Mouse (Mus musculus) limb, embryonic 15.5 days (tissue): ENCODE results near the gene Glmp. TPM values are rescaled to one million over a fixed set of nuclear protein-coding genes. Genes with fewer than 3 reads are reported as not detected.

ENCODE experiments used
- ATAC-seq: fragments of 200-750 bp; cut with Nextera tagmentation; 2 replicates; pipeline ENCODE4 v1.8.0; 2017; ENCODE audit warnings: low read depth, moderate TSS enrichment; ENCODE audit not compliant: insufficient number of reproducible peaks, low FRiP score, low TSS enrichment
- H3K27ac ChIP-seq: fragments of 300-500 bp; sonication (generic); 2 replicates; pipeline ENCODE4 v1.5.1; 2015; ENCODE audit warnings: moderate library complexity, mild to moderate bottlenecking, inconsistent platforms
- H3K27me3 ChIP-seq: fragments of 300-500 bp; sonication (generic); 2 replicates; pipeline ENCODE4 v1.6.1; 2015; ENCODE audit warnings: inconsistent platforms
- H3K36me3 ChIP-seq: fragments of 300-500 bp; sonication (generic); 2 replicates; pipeline ENCODE4 v1.6.1; 2015; ENCODE audit warnings: inconsistent platforms
- H3K4me1 ChIP-seq: fragments of 300-500 bp; sonication (generic); 2 replicates; pipeline ENCODE4 v1.6.1; 2015; ENCODE audit warnings: inconsistent platforms
- H3K4me2 ChIP-seq: fragments of 300-500 bp; sonication (generic); 2 replicates; pipeline ENCODE4 v1.6.1; 2015; ENCODE audit warnings: mild to moderate bottlenecking, inconsistent platforms
- H3K4me3 ChIP-seq: fragments of 300-500 bp; sonication (generic); 2 replicates; pipeline ENCODE4 v1.5.1; 2015; ENCODE audit warnings: mild to moderate bottlenecking, inconsistent platforms
- H3K9ac ChIP-seq: fragments of 300-500 bp; sonication (generic); 2 replicates; pipeline ENCODE4 v1.6.1; 2015; ENCODE audit warnings: inconsistent platforms
- H3K9me3 ChIP-seq: fragments of 300-500 bp; sonication (generic); 2 replicates; pipeline ENCODE4 v1.6.1; 2016; ENCODE audit warnings: inconsistent platforms
- WGBS: fragments of 180-500 bp; shearing (Covaris S2); methylation state at CpG from one replicate; pipeline ENCODE4 v1.1.7; 2015; 5-methylcytosine and 5-hydroxymethylcytosine counted together
- polyA plus RNA-seq: library from polyadenylated mRNA; unstranded; fragments of >200 nt; fragmentation: Nextera tagmentation; extraction: Ambion mirVana; gene quantifications from 2 replicates; pipeline ENCODE4 v1.2.1, GENCODE M21; 2015

Gene Glmp
- polyA plus RNA-seq, 1 experiment from 2014 or later = 199 TPM

GRCm38 (mm10) chr3:88337367-88338020 lies 12.7 kb downstream of the Glmp start:
- Histone ChIP-seq H3K4me3 (peak overlapping the region; percentile 85), H3K27ac (peak overlapping the region; percentile 38), H3K9ac (no peak overlapping the region), H3K4me2 (no peak overlapping the region), H3K4me1 (peaks cover 28% of the 10 kb centered on the region), H3K27me3 (no peaks in the 10 kb centered on the region), H3K9me3 (no peaks in the 10 kb centered on the region), H3K36me3 (peaks cover 10% of the 10 kb centered on the region)
- WGBS = 72% methylated on average over 11 of the region's 11 CpGs
- no peak for ATAC-seq

- WGBS = 90% methylated on average over 7 of the region's 7 CpGs
- H3K4me2 ChIP-seq = no peak overlapping the region
- H3K36me3 ChIP-seq = peaks cover 18% of the 10 kb centered on the region
- H3K4me3 ChIP-seq = no peak overlapping the region
- no peaks in the 10 kb centered on the region for H3K27me3 ChIP-seq
- peaks cover 28% of the 10 kb centered on the region for H3K4me1 ChIP-seq
- H3K27ac ChIP-seq = no peak overlapping the region
- ATAC-seq = no peak
- H3K9me3 ChIP-seq = no peaks in the 10 kb centered on the region
- no peak overlapping the region for H3K9ac ChIP-seq
Measured at GRCm38 (mm10) chr3:88338316-88338715, 13.5 kb downstream of the Glmp start.

DNA sequence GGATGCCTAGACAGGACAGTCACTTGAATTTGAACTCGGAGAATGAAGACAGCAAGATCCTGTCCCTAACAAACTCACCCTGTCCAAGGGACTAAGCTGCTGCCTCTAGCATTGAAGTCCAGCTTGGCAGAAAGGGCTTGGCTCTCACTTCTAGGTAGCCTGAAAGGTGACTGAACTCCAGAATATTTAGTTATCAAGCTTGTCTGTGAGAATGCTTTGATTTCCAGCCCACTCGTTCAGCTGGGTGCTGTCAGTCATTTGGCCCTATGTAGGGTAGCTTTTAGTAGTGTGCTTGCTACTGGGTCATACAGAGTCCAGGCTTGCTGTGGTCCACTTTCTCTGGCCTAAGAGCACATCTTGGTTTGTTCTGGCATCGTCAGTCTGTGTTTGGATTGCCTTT lies 14.2 kb downstream of the Glmp start:
- ATAC-seq = no peak
- H3K9me3 ChIP-seq = no peaks in the 10 kb centered on the region
- 78% methylated on average over 3 of the region's 3 CpGs for WGBS

GRCm38 (mm10) chr3:88350732-88351131 lies 25.9 kb downstream of the Glmp start:
- no peak for ATAC-seq
- H3K4me3 ChIP-seq = no peak overlapping the region
- H3K36me3 ChIP-seq = peaks cover 98% of the 10 kb centered on the region
- no peak overlapping the region for H3K4me2 ChIP-seq
- H3K27ac ChIP-seq = no peak overlapping the region
- H3K27me3 ChIP-seq = no peaks in the 10 kb centered on the region
- 89% methylated on average over 13 of the region's 13 CpGs for WGBS
- H3K9me3 ChIP-seq = no peaks in the 10 kb centered on the region
- no peaks in the 10 kb centered on the region for H3K4me1 ChIP-seq
- H3K9ac ChIP-seq = no peak overlapping the region

More for the DNA sequence above, 14.2 kb downstream of the Glmp start:
- H3K36me3 ChIP-seq = peaks cover 25% of the 10 kb centered on the region
- no peak overlapping the region for H3K27ac ChIP-seq
- no peak overlapping the region for H3K4me3 ChIP-seq
- peaks cover 28% of the 10 kb centered on the region for H3K4me1 ChIP-seq
- no peak overlapping the region for H3K4me2 ChIP-seq
- H3K9ac ChIP-seq = no peak overlapping the region
- no peaks in the 10 kb centered on the region for H3K27me3 ChIP-seq

DNA sequence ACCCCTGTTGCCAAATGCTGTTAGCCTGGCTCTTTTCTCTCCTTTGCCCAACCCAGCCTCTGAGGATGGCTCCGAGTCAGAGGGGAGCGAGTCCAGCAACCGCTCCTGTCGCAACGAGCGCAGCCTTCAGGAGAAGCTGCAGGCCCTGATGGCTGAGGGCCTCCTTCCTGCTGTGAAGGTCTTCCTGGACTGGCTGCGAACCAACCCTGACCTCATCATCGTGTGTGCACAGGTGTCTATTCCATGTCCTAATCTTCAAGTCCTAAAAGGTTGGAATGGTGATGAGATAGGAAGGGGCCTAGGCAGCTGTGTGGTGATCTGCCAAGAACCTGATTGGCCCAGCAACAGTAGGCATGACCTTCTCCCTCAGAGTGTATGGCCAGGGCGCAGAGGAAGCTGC lies 28.1 kb downstream of the Glmp start:
- Histone ChIP-seq H3K36me3 (peaks cover 96% of the 10 kb centered on the region), H3K9ac (no peak overlapping the region), H3K27me3 (no peaks in the 10 kb centered on the region), H3K4me3 (no peak overlapping the region), H3K9me3 (no peaks in the 10 kb centered on the region), H3K4me2 (no peak overlapping the region), H3K4me1 (no peaks in the 10 kb centered on the region), H3K27ac (no peak overlapping the region)
- no peak for ATAC-seq
- 92% methylated on average over 9 of the region's 9 CpGs for WGBS

DNA sequence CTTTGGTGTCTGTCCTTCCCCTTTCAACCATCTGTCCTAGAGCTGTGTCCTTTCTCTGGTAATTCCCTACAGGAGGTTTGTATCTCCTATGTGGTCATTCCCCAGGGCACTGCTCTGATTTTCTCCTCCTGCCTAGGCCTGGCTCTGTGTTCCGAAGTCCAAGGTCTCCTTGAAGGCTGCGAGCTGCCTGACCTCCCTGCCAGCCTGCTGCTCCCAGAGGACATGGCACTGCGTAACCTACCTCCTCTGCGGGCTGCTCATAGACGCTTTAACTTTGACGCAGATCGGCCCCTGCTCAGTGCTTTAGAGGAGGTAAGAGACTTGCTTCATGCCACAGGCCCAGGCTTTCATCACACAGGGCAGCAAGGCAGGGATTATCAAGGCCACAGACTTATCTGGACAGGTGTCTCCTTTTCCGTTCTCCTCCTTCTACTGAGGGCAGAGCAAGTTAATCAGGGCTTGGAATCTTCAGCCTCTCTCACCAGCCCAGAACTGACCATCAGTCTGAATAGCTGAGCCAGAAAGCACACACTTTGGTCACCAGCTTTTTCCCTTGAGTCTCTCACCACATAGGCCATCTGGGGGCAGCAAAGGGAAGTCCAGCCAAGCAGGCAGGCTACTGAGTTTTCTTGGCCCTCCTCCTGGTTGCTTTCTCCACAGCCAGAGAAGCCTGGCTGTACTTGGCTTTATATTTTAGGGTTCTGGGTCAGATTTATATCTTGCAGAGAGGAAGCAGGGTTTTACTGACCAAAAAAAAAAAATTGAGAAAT lies 29.8 kb downstream of the Glmp start:
- WGBS = 94% methylated on average over 8 of the region's 8 CpGs
- Histone ChIP-seq H3K27me3 (no peaks in the 10 kb centered on the region), H3K4me1 (no peaks in the 10 kb centered on the region), H3K27ac (no peak overlapping the region), H3K9me3 (no peaks in the 10 kb centered on the region), H3K4me3 (no peak overlapping the region), H3K4me2 (no peak overlapping the region), H3K36me3 (peaks cover 98% of the 10 kb centered on the region), H3K9ac (no peak overlapping the region)
- no peak for ATAC-seq

- Histone ChIP-seq H3K27me3 (no peaks in the 10 kb centered on the region), H3K9me3 (no peaks in the 10 kb centered on the region), H3K4me3 (no peak overlapping the region), H3K27ac (no peak overlapping the region), H3K4me1 (peaks cover 3% of the 10 kb centered on the region), H3K9ac (no peak overlapping the region), H3K36me3 (peaks cover 76% of the 10 kb centered on the region), H3K4me2 (no peak overlapping the region)
- no peak for ATAC-seq
- WGBS = 80% methylated on average over 5 of the region's 5 CpGs
Measured at GRCm38 (mm10) chr3:88359584-88359983, 34.8 kb downstream of the Glmp start.

DNA sequence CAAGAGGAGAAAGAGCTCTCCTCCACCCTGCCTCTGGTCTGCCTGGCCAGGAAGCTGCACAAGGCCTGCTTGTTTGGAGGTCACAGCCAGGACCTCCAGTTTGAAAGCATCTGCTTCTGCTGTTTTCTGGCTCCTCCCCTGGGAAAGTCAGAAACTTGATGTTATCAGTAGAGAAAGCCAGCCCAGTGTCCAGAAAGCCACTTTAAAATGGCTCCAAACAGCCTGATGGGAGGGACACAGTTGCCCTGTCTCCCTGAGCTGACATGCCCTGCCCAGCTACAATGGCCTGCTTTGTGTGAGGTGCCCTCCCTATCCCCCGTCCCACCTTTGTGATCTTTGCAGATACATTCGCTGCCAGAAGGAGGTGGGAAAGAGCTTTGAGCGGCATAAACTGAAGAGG lies 35.2 kb downstream of the Glmp start:
- Histone ChIP-seq H3K9ac (no peak overlapping the region), H3K27me3 (peaks cover 4% of the 10 kb centered on the region; the same call in 1 of the 2 replicates), H3K27ac (no peak overlapping the region), H3K9me3 (no peaks in the 10 kb centered on the region), H3K36me3 (peaks cover 72% of the 10 kb centered on the region), H3K4me3 (no peak overlapping the region), H3K4me1 (peaks cover 8% of the 10 kb centered on the region), H3K4me2 (no peak overlapping the region)
- ATAC-seq = no peak
- 73% methylated on average over 3 of the region's 3 CpGs for WGBS

GRCm38 (mm10) chr3:88361096-88361495 lies 36.3 kb downstream of the Glmp start:
- WGBS = 66% methylated on average over 6 of the region's 6 CpGs
- no peak overlapping the region for H3K27ac ChIP-seq
- H3K9ac ChIP-seq = no peak overlapping the region
- H3K36me3 ChIP-seq = peaks cover 61% of the 10 kb centered on the region
- H3K4me2 ChIP-seq = no peak overlapping the region
- peaks cover 15% of the 10 kb centered on the region for H3K27me3 ChIP-seq
- peaks cover 11% of the 10 kb centered on the region for H3K4me1 ChIP-seq
- no peak for ATAC-seq
- H3K9me3 ChIP-seq = no peaks in the 10 kb centered on the region
- H3K4me3 ChIP-seq = no peak overlapping the region

DNA sequence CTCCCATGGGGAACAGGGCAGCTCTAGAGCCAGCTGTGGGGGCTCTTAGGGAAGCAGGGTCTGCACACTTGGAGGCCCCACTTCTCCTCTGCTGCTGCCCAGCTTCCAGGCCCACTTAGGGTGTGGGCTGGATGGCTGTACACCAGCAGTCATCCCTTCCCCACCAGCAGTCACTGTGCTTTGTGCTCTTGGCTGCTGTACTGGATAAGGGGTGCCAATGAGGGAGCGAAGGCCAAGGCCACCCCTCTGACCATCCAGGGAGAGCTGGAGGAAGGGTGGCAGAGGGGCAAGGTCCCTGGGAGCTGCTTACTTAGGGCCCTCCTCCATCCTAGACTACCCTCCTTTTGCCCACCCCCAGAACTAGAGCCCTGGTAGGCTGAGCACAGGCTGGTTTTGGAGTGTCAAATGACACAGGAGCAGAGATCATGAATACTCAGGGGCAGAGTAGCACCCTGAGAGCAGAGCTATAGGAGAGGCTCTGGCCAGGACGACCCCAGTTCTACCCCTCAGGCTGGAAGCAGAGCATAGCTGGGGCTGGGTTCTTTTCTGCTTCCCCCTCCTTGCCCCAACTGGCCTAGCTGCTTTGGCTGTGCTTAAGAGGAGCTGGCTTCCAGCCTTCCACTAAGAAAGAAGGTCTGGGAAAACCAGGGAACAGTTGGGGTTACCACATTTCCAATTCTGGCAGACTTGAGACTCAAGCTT lies 36.9 kb downstream of the Glmp start:
- no peak overlapping the region for H3K4me3 ChIP-seq
- H3K27ac ChIP-seq = no peak overlapping the region
- no peaks in the 10 kb centered on the region for H3K9me3 ChIP-seq
- ATAC-seq = no peak
- H3K36me3 ChIP-seq = peaks cover 55% of the 10 kb centered on the region
- H3K27me3 ChIP-seq = peaks cover 17% of the 10 kb centered on the region
- peaks cover 11% of the 10 kb centered on the region for H3K4me1 ChIP-seq
- 75% methylated on average over 2 of the region's 2 CpGs for WGBS
- H3K4me2 ChIP-seq = no peak overlapping the region
- no peak overlapping the region for H3K9ac ChIP-seq

GRCm38 (mm10) chr3:88363700-88364099 lies 38.9 kb downstream of the Glmp start:
- WGBS = 41% methylated on average over 4 of the region's 4 CpGs
- peak overlapping the region; percentile 62; the same call in 1 of the 2 replicates for H3K27ac ChIP-seq
- H3K27me3 ChIP-seq = peaks cover 17% of the 10 kb centered on the region
- peaks cover 36% of the 10 kb centered on the region for H3K36me3 ChIP-seq
- H3K4me2 ChIP-seq = no peak overlapping the region
- 0 out of 2 replicates have a peak, but pooled peaks have one; percentile 13 for ATAC-seq
- no peak overlapping the region for H3K4me3 ChIP-seq
- H3K9ac ChIP-seq = no peak overlapping the region
- H3K4me1 ChIP-seq = peaks cover 13% of the 10 kb centered on the region
- H3K9me3 ChIP-seq = no peaks in the 10 kb centered on the region

- H3K27me3 ChIP-seq = peaks cover 17% of the 10 kb centered on the region
- H3K36me3 ChIP-seq = peaks cover 30% of the 10 kb centered on the region
- H3K9ac ChIP-seq = 0 out of 2 replicates have a peak within 1 kb of the TSS, but pooled peaks have one; percentile 12
- peak within 1 kb of the TSS; percentile 28 for H3K4me3 ChIP-seq
- H3K4me1 ChIP-seq = peaks cover 13% of the 10 kb centered on the region
- WGBS = 3% methylated on average over 16 of the region's 16 CpGs
- peak within 1 kb of the TSS; percentile 41 for H3K4me2 ChIP-seq
- no peaks in the 10 kb centered on the region for H3K9me3 ChIP-seq
- ATAC-seq = no peak
- peak within 1 kb of the TSS; percentile 62 for H3K27ac ChIP-seq
Measured at GRCm38 (mm10) chr3:88364337-88364736, 39.5 kb downstream of the Glmp start, which contains the start of gene Paqr6. Gene Paqr6, plus strand, starts transcription at chr3:88364584.
